Mouse (Mus musculus): ENCODE data around the gene Camk2g. TPM values are rescaled to one million over a fixed set of nuclear protein-coding genes. Genes with fewer than 3 reads are reported as not detected.
A peak's percentile ranks its signal among the peaks of the same experiment; 100 is the strongest.

Gene Camk2g
- total and polyA plus RNA-seq, 2 experiments from 2014 or later: 204 to 291 TPM

DNA sequence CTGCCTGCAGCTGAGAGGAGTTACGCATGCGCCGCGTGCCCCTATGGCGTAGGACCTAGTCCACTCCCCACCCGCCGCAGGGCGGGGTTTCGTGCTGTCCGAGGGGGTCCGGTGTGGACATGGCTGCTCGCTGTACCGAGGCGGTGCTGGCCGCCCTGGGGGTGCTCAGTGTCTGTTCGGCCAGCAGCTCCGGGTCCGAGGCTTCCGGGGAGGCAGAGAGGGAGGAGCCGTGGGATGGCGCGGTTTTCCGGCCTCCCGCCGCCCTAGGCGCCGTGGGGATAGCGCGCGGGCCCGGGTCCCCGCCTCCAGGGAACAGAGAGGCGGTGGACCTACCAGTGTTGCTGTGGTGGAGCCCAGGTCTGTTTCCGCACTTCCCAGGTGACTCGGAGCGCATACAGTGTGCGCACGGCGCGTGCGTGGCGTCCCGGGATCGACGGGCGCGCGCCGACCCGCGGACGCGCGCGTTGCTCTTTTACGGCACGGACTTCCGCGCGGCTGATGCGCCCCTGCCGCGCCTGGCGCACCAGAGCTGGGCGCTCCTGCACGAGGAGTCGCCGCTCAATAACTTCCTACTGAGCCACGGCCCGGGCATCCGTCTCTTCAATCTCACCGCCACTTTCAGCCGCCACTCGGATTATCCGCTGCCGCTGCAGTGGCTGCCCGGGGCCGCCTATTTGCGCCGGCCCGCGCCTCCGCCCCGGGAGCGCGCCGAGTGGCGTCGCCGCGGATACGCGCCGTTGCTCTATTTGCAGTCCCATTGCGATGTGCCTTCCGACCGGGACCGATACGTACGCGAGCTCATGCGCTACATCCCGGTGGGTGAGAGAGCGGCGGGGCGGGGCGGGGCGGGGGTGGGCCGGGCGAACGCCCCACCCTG is 98.8 kb downstream of the Camk2g start, which contains the start of gene Fut11:
Gene Fut11, plus strand, starts transcription at position 85 of the 877 bp plus-strand sequence.
- ATAC-seq (peak; percentile 94), DNase-seq (ENCODE audit: low spot score) (peak; percentile 96)
- H3K9me3 ChIP-seq (ENCODE audit: low read length): no peaks in the 10 kb centered on the region
- no peaks in the 10 kb centered on the region for H3K27me3 ChIP-seq (ENCODE audit: insufficient read depth, low read length)
- H3K36me3 ChIP-seq (ENCODE audit: insufficient read depth, low read length): peaks cover 34% of the 10 kb centered on the region
- H3K27ac ChIP-seq: peak within 1 kb of the TSS; percentile 98
- under 1% methylated on average over 106 of the region's 111 CpGs for WGBS
- peak within 1 kb of the TSS; percentile 73 for H3K4me3 ChIP-seq (ENCODE audit: low read length)
- H3K4me2 ChIP-seq (ENCODE audit: low read depth, low read length): peak within 1 kb of the TSS; percentile 82
- H3K4me1 ChIP-seq (ENCODE audit: insufficient read depth, low read length): peaks cover 12% of the 10 kb centered on the region
- H3K9ac ChIP-seq (replicated peaks; ENCODE audit: low read length): peak within 1 kb of the TSS; percentile 78
- 0 out of 2 replicates have a peak, but pooled peaks have one; percentile 1 for TF ChIP-seq CTCF (IDR thresholded peaks at IDR 0.05; ENCODE audit: low read depth)

DNA sequence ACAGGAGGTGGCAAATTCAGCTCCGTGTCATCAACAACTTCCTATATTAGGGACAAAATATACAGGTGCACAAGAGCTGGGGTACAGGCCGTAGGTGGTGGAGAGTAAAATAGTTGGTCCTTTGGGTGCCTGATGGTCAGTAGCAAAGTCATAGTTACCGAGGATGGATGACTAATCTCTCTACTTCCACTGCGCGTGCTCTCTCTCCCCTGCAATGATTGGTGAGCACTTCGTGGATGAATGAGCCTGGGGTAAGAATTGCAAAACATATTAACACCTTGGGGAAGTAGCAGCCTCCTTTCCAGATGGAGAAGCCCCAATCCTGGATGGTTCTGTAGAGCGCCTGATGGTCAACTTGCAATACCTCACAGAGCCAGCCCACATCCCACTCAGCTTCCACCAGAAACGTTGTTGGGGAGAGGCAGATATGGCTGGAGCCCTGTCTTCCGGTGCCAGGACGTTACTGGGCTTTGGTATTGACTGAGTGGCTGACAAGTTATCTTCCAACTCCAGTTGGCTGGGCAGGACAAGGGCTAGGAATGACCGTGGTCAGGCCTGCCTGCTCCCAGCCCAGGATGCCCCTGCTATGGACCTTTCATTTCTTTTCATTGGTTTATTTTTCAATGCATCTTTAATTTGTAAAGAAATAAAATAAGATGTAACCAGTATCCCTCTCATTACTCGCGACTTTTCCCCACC is 99.6 kb downstream of the Camk2g start:
- Histone ChIP-seq H3K4me1 (ENCODE audit: insufficient read depth, low read length) (peaks cover 12% of the 10 kb centered on the region), H3K4me3 (ENCODE audit: low read length) (peak overlapping the region; percentile 73), H3K9me3 (ENCODE audit: low read length) (no peaks in the 10 kb centered on the region), H3K27ac (peak overlapping the region; percentile 98), H3K4me2 (ENCODE audit: low read depth, low read length) (peak overlapping the region; percentile 82), H3K9ac (replicated peaks; ENCODE audit: low read length) (peak overlapping the region; percentile 78), H3K36me3 (ENCODE audit: insufficient read depth, low read length) (peaks cover 41% of the 10 kb centered on the region), H3K27me3 (ENCODE audit: insufficient read depth, low read length) (no peaks in the 10 kb centered on the region)
- TF ChIP-seq CTCF (IDR thresholded peaks at IDR 0.05; ENCODE audit: low read depth): 0 out of 2 replicates have a peak, but pooled peaks have one; percentile 1
- ATAC-seq: peak; percentile 41; the same call in 1 of the 2 replicates
- no peak for DNase-seq (ENCODE audit: low spot score)
- 46% methylated on average over 13 of the region's 13 CpGs for WGBS

DNA sequence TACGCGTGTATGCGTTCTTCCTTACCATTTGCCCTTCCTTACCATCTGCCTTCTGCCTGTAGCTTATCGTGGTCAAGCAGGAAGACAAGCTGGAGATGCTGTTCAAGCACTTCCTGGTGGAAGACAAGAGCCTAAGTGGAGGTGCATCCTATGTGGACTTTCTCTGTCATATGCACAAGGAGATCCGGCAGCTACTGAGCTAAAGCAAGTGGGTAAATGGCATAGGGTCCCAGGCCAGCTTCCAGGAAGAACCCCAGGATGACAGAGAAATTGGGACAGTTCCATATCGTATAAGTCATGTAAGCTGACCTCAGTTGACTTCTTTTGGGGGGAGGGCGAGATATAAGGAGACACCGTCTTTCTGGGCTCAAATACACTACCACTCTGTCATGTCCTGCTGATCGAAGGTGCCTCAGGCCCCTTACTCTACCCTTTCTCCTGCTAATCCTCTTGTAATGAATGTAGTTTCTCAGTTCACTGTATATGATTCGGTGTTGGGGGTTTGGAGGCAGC is 100.2 kb downstream of the Camk2g start:
- ATAC-seq (no peak), DNase-seq (ENCODE audit: low spot score) (no peak)
- H3K9ac ChIP-seq (replicated peaks; ENCODE audit: low read length): no peak overlapping the region
- WGBS: 92% methylated on average over 10 of the region's 10 CpGs
- peaks cover 12% of the 10 kb centered on the region for H3K4me1 ChIP-seq (ENCODE audit: insufficient read depth, low read length)
- no peak overlapping the region for H3K4me3 ChIP-seq (ENCODE audit: low read length)
- peaks cover 48% of the 10 kb centered on the region for H3K36me3 ChIP-seq (ENCODE audit: insufficient read depth, low read length)
- no peaks in the 10 kb centered on the region for H3K9me3 ChIP-seq (ENCODE audit: low read length)
- H3K4me2 ChIP-seq (ENCODE audit: low read depth, low read length): no peak overlapping the region
- no peak for TF ChIP-seq CTCF (IDR thresholded peaks at IDR 0.05; ENCODE audit: low read depth)
- no peak overlapping the region for H3K27ac ChIP-seq
- no peaks in the 10 kb centered on the region for H3K27me3 ChIP-seq (ENCODE audit: insufficient read depth, low read length)

DNA sequence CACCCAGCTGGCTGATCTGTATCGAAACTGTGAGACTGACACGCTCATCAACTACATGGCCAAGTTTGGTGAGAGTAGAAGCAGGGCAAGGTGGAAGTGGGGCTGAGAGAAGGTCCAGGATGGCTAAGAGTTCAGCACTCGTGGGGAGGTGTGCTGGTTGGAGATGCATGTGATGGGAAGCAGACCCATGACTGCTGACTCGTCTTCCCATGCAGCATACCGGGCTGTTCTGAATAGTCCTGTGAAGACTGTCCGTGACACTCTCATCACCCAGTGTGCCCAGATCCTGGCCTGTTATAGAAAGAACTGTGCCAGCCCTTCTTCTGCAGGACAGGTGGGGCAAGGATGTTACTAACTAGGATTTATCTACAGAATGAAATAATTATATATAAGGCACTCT is 102.1 kb downstream of the Camk2g start:
- Histone ChIP-seq H3K9ac (replicated peaks; ENCODE audit: low read length) (no peak overlapping the region), H3K36me3 (ENCODE audit: insufficient read depth, low read length) (peaks cover 63% of the 10 kb centered on the region), H3K4me2 (ENCODE audit: low read depth, low read length) (no peak overlapping the region), H3K4me1 (ENCODE audit: insufficient read depth, low read length) (peaks cover 10% of the 10 kb centered on the region), H3K9me3 (ENCODE audit: low read length) (no peaks in the 10 kb centered on the region), H3K4me3 (ENCODE audit: low read length) (no peak overlapping the region), H3K27me3 (ENCODE audit: insufficient read depth, low read length) (no peaks in the 10 kb centered on the region), H3K27ac (no peak overlapping the region)
- DNase-seq (ENCODE audit: low spot score) (no peak), ATAC-seq (no peak)
- no peak for TF ChIP-seq CTCF (IDR thresholded peaks at IDR 0.05; ENCODE audit: low read depth)
- WGBS: 90% methylated on average over 6 of the region's 6 CpGs

DNA sequence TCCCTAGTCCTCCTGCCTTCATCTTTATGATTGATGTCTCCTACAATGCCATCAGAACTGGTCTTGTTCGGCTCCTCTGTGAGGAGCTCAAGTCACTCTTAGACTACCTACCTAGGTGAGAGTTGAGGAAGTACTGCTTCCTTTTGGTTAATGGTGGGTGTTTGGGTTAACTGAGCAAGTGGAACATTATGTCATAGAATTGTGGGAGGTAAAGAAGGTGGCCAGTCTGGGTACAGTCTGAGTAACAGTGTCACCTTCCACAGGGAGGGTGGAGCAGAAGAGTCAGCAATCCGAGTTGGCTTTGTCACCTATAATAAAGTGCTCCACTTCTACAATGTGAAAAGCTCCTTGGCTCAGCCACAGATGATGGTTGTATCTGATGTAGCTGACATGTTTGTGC is 104.9 kb downstream of the Camk2g start:
- ATAC-seq (no peak), DNase-seq (ENCODE audit: low spot score) (no peak)
- no peak for TF ChIP-seq CTCF (IDR thresholded peaks at IDR 0.05; ENCODE audit: low read depth)
- H3K36me3 ChIP-seq (ENCODE audit: insufficient read depth, low read length): peaks cover 85% of the 10 kb centered on the region
- no peaks in the 10 kb centered on the region for H3K9me3 ChIP-seq (ENCODE audit: low read length)
- H3K4me1 ChIP-seq (ENCODE audit: insufficient read depth, low read length): no peaks in the 10 kb centered on the region
- 95% methylated on average over 2 of the region's 2 CpGs for WGBS
- H3K4me3 ChIP-seq (ENCODE audit: low read length): no peak overlapping the region
- no peak overlapping the region for H3K4me2 ChIP-seq (ENCODE audit: low read depth, low read length)
- H3K27ac ChIP-seq: no peak overlapping the region
- H3K27me3 ChIP-seq (ENCODE audit: insufficient read depth, low read length): no peaks in the 10 kb centered on the region
- H3K9ac ChIP-seq (replicated peaks; ENCODE audit: low read length): no peak overlapping the region

DNA sequence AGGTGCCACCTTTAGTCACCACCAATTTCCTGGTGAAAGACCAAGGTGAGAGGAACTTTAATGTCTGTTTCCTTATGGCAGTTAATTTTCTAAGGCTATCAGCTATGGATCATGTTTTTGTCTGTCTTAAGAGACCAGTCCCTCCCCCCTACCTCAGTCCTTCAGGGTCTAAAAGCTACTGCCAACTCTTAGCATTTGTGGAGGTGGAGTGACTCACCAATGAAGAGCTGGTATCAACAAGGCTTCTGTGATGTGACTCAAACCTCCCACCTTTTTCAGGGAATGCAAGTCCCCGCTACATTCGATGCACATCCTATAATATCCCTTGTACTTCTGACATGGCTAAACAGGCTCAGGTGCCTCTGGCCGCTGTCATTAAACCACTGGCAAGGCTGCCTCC is 107.3 kb downstream of the Camk2g start:
- TF ChIP-seq CTCF (IDR thresholded peaks at IDR 0.05; ENCODE audit: low read depth): no peak
- Histone ChIP-seq H3K27ac (no peak overlapping the region), H3K4me3 (ENCODE audit: low read length) (no peak overlapping the region), H3K4me1 (ENCODE audit: insufficient read depth, low read length) (no peaks in the 10 kb centered on the region), H3K36me3 (ENCODE audit: insufficient read depth, low read length) (peaks cover 82% of the 10 kb centered on the region), H3K9me3 (ENCODE audit: low read length) (no peaks in the 10 kb centered on the region), H3K9ac (replicated peaks; ENCODE audit: low read length) (0 out of 2 replicates have a peak overlapping the region, but pooled peaks have one; percentile 1), H3K27me3 (ENCODE audit: insufficient read depth, low read length) (no peaks in the 10 kb centered on the region), H3K4me2 (ENCODE audit: low read depth, low read length) (no peak overlapping the region)
- 98% methylated on average over 3 of the region's 3 CpGs for WGBS
- ATAC-seq (no peak), DNase-seq (ENCODE audit: low spot score) (no peak)

Small RNAs within 50 kb of the gene (microRNA-seq; reads per million reads assigned to microRNA genes)
- gene Mir6946: 2.1 to 2.8 reads per million in 2 experiments

Other genes with a start within 250 kb of the Camk2g start
- gene Ppp3cb, start 247.5 kb downstream of the Camk2g start, total RNA-seq (2014; rRNA removed): 110 and 130 TPM in 2 replicates
- gene Ppp3cb, start 247.5 kb downstream of the Camk2g start, polyA plus RNA-seq (2015; fragmentation: Nextera tagmentation; extraction: Ambion mirVana): 94.7 and 97.5 TPM in 2 replicates
- 27.5 and 30.2 TPM in 2 replicates for gene Usp54, start 153.0 kb downstream of the Camk2g start, total RNA-seq (2014; rRNA removed)
- 5.8 and 5.9 TPM in 2 replicates for gene Usp54, start 153.0 kb downstream of the Camk2g start, polyA plus RNA-seq (2015; fragmentation: Nextera tagmentation; extraction: Ambion mirVana)
- 1.4 TPM in 1 of 2 replicates, not detected in the other for gene Myoz1, start 137.5 kb downstream of the Camk2g start, total RNA-seq (2014; rRNA removed)
- gene Myoz1, start 137.5 kb downstream of the Camk2g start, polyA plus RNA-seq (2015; fragmentation: Nextera tagmentation; extraction: Ambion mirVana): 0.35 TPM in 1 of 2 replicates, not detected in the other
- 0.11 and 0.52 TPM in 2 replicates for gene Synpo2l, start 125.7 kb downstream of the Camk2g start, total RNA-seq (2014; rRNA removed)
- gene Synpo2l, start 125.7 kb downstream of the Camk2g start, polyA plus RNA-seq (2015; fragmentation: Nextera tagmentation; extraction: Ambion mirVana): 0.20 and 0.23 TPM in 2 replicates
- 166 and 179 TPM in 2 replicates for gene Sec24c, start 119.8 kb downstream of the Camk2g start, total RNA-seq (2014; rRNA removed)
- 52.5 and 58.7 TPM in 2 replicates for gene Sec24c, start 119.8 kb downstream of the Camk2g start, polyA plus RNA-seq (2015; fragmentation: Nextera tagmentation; extraction: Ambion mirVana)
- 18.0 and 19.2 TPM in 2 replicates for gene Fut11, start 99.1 kb downstream of the Camk2g start, total RNA-seq (2014; rRNA removed)
- 24.5 and 26.2 TPM in 2 replicates for gene Fut11, start 99.1 kb downstream of the Camk2g start, polyA plus RNA-seq (2015; fragmentation: Nextera tagmentation; extraction: Ambion mirVana)
- 122 and 147 TPM in 2 replicates for gene Chchd1, start 91.1 kb downstream of the Camk2g start, total RNA-seq (2014; rRNA removed)
- 188 and 193 TPM in 2 replicates for gene Chchd1, start 91.1 kb downstream of the Camk2g start, polyA plus RNA-seq (2015; fragmentation: Nextera tagmentation; extraction: Ambion mirVana)
- 149 and 159 TPM in 2 replicates for gene Zswim8, start 86.5 kb downstream of the Camk2g start, total RNA-seq (2014; rRNA removed)
- gene Zswim8, start 86.5 kb downstream of the Camk2g start, polyA plus RNA-seq (2015; fragmentation: Nextera tagmentation; extraction: Ambion mirVana): 31.3 and 36.8 TPM in 2 replicates
- 19.8 and 23.2 TPM in 2 replicates for gene Ndst2, start 59.5 kb downstream of the Camk2g start, total RNA-seq (2014; rRNA removed)
- 12.4 and 16.7 TPM in 2 replicates for gene Ndst2, start 59.5 kb downstream of the Camk2g start, polyA plus RNA-seq (2015; fragmentation: Nextera tagmentation; extraction: Ambion mirVana)
- 1.2 and 1.4 TPM in 2 replicates for gene Plau, start 42.6 kb upstream of the Camk2g start, total RNA-seq (2014; rRNA removed)
- gene Plau, start 42.6 kb upstream of the Camk2g start, polyA plus RNA-seq (2015; fragmentation: Nextera tagmentation; extraction: Ambion mirVana): 0.26 and 0.39 TPM in 2 replicates
- gene Vcl, start 135.3 kb upstream of the Camk2g start, total RNA-seq (2014; rRNA removed): 24.3 and 26.5 TPM in 2 replicates
- 9.8 and 10.4 TPM in 2 replicates for gene Vcl, start 135.3 kb upstream of the Camk2g start, polyA plus RNA-seq (2015; fragmentation: Nextera tagmentation; extraction: Ambion mirVana)